Mouse (Mus musculus) embryo, embryonic 11 days (tissue): Measurements from ENCODE around the gene Rimkla.
"Not testable (repeated sequence)": the region's sequence is repeated elsewhere in the genome, so short reads cannot be mapped to it uniquely, and the experiment has no call there.

Experiments
- DNase-seq: peaks from one replicate; pipeline ENCODE4 v3.0.0-alpha.2; 2015

Gene Rimkla

GRCm38 (mm10) chr4:119492291-119492932 is at the start of gene Rimkla:
Rimkla (minus strand) TSS chr4:119492628.
- peak; percentile 84 for DNase-seq

- DNase-seq, result no peak
These were observed 48.1 kb upstream of the Rimkla start for GRCm38 (mm10) chr4:119540533-119540890.

- peak; percentile 77 for DNase-seq
These were observed 47.6 kb upstream of the Rimkla start for GRCm38 (mm10) chr4:119539836-119540532.

GRCm38 (mm10) chr4:119539031-119539824 is 46.8 kb upstream of the Rimkla start, which contains the start of gene Frg2f1:
Frg2f1 (minus strand) TSS chr4:119539529.
- DNase-seq, result peak; percentile 96

- no peak for DNase-seq
These were observed 45.0 kb upstream of the Rimkla start for GRCm38 (mm10) chr4:119537436-119537835.

GRCm38 (mm10) chr4:119536615-119537014 is 44.2 kb upstream of the Rimkla start, which contains the start of gene Foxj3:
Foxj3 (plus strand) TSS chr4:119537004.
- DNase-seq, result not testable (repeated sequence)

- DNase-seq, result no peak
These were observed 42.7 kb upstream of the Rimkla start for GRCm38 (mm10) chr4:119535103-119535502.

GRCm38 (mm10) chr4:119531813-119532212 is 39.4 kb upstream of the Rimkla start:
- no peak for DNase-seq

GRCm38 (mm10) chr4:119526329-119526845 is 34.0 kb upstream of the Rimkla start:
- no peak for DNase-seq

- DNase-seq, result no peak
These were observed 32.0 kb upstream of the Rimkla start for GRCm38 (mm10) chr4:119524466-119524865.

- DNase-seq, result peak; percentile 10
These were observed 31.6 kb upstream of the Rimkla start for GRCm38 (mm10) chr4:119524010-119524409.

GRCm38 (mm10) chr4:119523575-119523974 is 31.1 kb upstream of the Rimkla start:
- no peak for DNase-seq

- DNase-seq, result no peak
These were observed 20.3 kb upstream of the Rimkla start for GRCm38 (mm10) chr4:119512731-119513141.

GRCm38 (mm10) chr4:119511591-119511990 is 19.2 kb upstream of the Rimkla start:
- DNase-seq, result no peak

- no peak for DNase-seq
These were observed 6.0 kb upstream of the Rimkla start for GRCm38 (mm10) chr4:119498319-119498848.

GRCm38 (mm10) chr4:119492933-119493327 is 502 bp upstream of the Rimkla start:
- DNase-seq, result peak; percentile 13

GRCm38 (mm10) chr4:119490806-119491205 is 1.6 kb downstream of the Rimkla start:
- peak; percentile 25 for DNase-seq

GRCm38 (mm10) chr4:119489666-119490065 is 2.8 kb downstream of the Rimkla start:
- no peak for DNase-seq

GRCm38 (mm10) chr4:119484882-119485281 is 7.5 kb downstream of the Rimkla start:
- no peak for DNase-seq

GRCm38 (mm10) chr4:119483051-119483450 is 9.4 kb downstream of the Rimkla start:
- DNase-seq, result no peak

- no peak for DNase-seq
These were observed 19.3 kb downstream of the Rimkla start for GRCm38 (mm10) chr4:119473150-119473549.

GRCm38 (mm10) chr4:119472545-119472944 is 19.9 kb downstream of the Rimkla start:
- no peak for DNase-seq
